Mouse (Mus musculus) forebrain, embryonic 15.5 days (tissue): ENCODE results near the gene Cc2d2a. TPM values are rescaled to one million over a fixed set of nuclear protein-coding genes. Genes with fewer than 3 reads are reported as not detected.

Experiments used
- ATAC-seq: fragments of 200-750 bp; cut with Nextera tagmentation; replicated peaks from 2 replicates; pipeline ENCODE4 v1.8.0; 2017; ENCODE audit warnings: mild to moderate bottlenecking, moderate TSS enrichment, moderate library complexity
- H3K27ac ChIP-seq: fragments of 300-500 bp; sonication (generic); replicated peaks from 2 replicates; pipeline ENCODE4 v1.5.1; 2015; ENCODE audit warnings: mild to moderate bottlenecking, inconsistent platforms
- H3K27me3 ChIP-seq: fragments of 300-500 bp; sonication (generic); 2 replicates; pipeline ENCODE4 v1.6.1; 2015; ENCODE audit warnings: inconsistent platforms
- H3K36me3 ChIP-seq: fragments of 300-500 bp; sonication (generic); 2 replicates; pipeline ENCODE4 v1.6.1; 2015; ENCODE audit warnings: mild to moderate bottlenecking, inconsistent platforms
- H3K4me1 ChIP-seq: fragments of 300-500 bp; sonication (generic); 2 replicates; pipeline ENCODE4 v1.6.1; 2015; ENCODE audit warnings: inconsistent platforms
- H3K4me2 ChIP-seq: fragments of 300-500 bp; sonication (generic); replicated peaks from 2 replicates; pipeline ENCODE4 v1.6.1; 2015; ENCODE audit warnings: mild to moderate bottlenecking, inconsistent platforms
- H3K4me3 ChIP-seq: fragments of 300-500 bp; sonication (generic); 2 replicates; pipeline ENCODE4 v1.5.1; 2015; ENCODE audit warnings: mild to moderate bottlenecking, inconsistent platforms
- H3K9ac ChIP-seq: fragments of 300-500 bp; sonication (generic); replicated peaks from 2 replicates; pipeline ENCODE4 v1.6.1; 2015; ENCODE audit warnings: mild to moderate bottlenecking, inconsistent platforms
- H3K9me3 ChIP-seq: fragments of 300-500 bp; sonication (generic); 2 replicates; pipeline ENCODE4 v1.6.1; 2016; ENCODE audit warnings: inconsistent platforms
- WGBS: fragments of 180-500 bp; shearing (Covaris S2); methylation state at CpG from one replicate; pipeline ENCODE4 v1.1.7; 2015; ENCODE audit warnings: mixed read lengths; 5-methylcytosine and 5-hydroxymethylcytosine counted together
- polyA plus RNA-seq: library from polyadenylated mRNA; unstranded; fragments of >200 nt; fragmentation: Nextera tagmentation; extraction: Ambion mirVana; gene quantifications from 2 replicates; pipeline ENCODE4 v1.2.1, GENCODE M21; 2015

Cc2d2a gene
- polyA plus RNA-seq, 1 experiment from 2014 or later: 7.9 TPM

DNA sequence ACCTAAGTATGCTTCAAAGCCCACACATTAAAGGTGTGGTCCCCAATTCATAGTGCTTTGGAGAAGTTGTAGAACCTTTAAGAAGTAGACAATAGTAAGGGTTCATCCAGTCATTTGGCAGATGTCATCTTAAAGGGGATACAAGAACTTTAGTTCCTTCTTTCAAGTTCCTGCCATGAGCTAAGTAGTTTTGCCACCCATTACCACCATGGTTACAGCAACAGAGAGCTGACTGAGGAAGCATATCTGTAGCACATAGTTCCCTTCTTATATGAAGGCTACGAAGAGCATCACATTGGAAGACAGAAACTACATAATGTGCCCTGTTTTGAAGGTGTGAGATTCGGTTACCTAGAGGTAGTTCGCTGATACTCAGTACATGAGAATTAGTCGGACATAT is 124.5 kb downstream of the Cc2d2a start:
- 94% methylated on average over 4 of the region's 4 CpGs for WGBS
- no peak overlapping the region for H3K9ac ChIP-seq
- H3K4me2 ChIP-seq: no peak overlapping the region
- H3K36me3 ChIP-seq: no peaks in the 10 kb centered on the region
- no peak overlapping the region for H3K4me3 ChIP-seq
- no peak overlapping the region for H3K27ac ChIP-seq
- H3K9me3 ChIP-seq: no peaks in the 10 kb centered on the region
- peaks cover 8% of the 10 kb centered on the region for H3K4me1 ChIP-seq
- no peaks in the 10 kb centered on the region for H3K27me3 ChIP-seq
- ATAC-seq: no peak

DNA sequence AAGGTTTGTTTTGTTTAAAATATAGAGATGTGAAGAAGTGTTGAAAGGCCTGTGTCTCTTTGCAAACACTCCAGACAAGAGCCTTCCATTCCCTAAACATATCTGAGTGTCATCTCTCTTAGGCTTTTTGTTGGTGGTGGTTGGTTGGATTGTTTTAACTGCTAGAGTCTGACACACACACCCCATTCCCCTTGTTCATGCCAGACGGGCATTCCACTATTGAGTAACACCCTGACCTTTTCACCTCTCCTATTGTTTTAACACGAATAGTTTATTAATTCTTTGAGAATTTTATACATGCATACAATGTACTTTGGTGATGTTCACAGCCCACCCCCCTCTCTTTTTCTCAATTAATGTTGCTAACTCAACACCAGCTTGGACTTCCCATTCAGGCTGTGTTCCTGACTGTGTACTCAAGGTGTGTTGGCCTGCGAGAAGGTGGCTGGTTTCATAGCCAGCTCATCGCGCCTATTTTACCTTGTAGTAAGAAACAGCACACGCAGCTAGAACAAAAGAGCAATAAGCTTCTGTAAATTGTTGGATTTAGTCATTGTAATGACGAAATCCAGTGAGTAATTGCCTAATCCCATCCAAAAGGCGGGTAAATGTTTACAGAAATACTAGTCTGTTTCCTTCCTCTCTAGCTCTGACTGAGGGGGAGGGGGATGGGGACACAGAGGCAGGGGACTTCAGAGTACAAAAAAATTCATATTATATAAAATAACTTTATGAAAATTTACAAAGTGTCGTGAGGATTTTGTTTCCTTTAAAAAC is 126.0 kb downstream of the Cc2d2a start:
- no peaks in the 10 kb centered on the region for H3K36me3 ChIP-seq

More for the DNA sequence above, 126.0 kb downstream of the Cc2d2a start:
- Histone ChIP-seq H3K27ac (no peak overlapping the region), H3K27me3 (no peaks in the 10 kb centered on the region), H3K9me3 (no peaks in the 10 kb centered on the region), H3K4me3 (no peak overlapping the region), H3K4me2 (no peak overlapping the region), H3K9ac (no peak overlapping the region), H3K4me1 (no peaks in the 10 kb centered on the region)
- ATAC-seq: no peak
- WGBS: 76% methylated on average over 9 of the region's 9 CpGs

Other genes with a start within 250 kb of the Cc2d2a start
- 0.89 and 1.3 TPM in 2 replicates for gene C1qtnf7, start 146.8 kb upstream of the Cc2d2a start, polyA plus RNA-seq
- not detected in 2 replicates for gene Bst1, start 156.5 kb downstream of the Cc2d2a start, polyA plus RNA-seq
- 71.9 and 75.7 TPM in 2 replicates for gene Fbxl5, start 159.3 kb downstream of the Cc2d2a start, polyA plus RNA-seq
- 1.6 and 1.8 TPM in 2 replicates for gene Cd38, start 206.2 kb downstream of the Cc2d2a start, polyA plus RNA-seq